Mouse (Mus musculus) hindbrain, embryonic 14.5 days (tissue): ENCODE results near the gene Sdr42e1. TPM values are rescaled to one million over a fixed set of nuclear protein-coding genes. Genes with fewer than 3 reads are reported as not detected.

Experiments used
- ATAC-seq: fragments of 200-750 bp; cut with Nextera tagmentation; 2 replicates; pipeline ENCODE4 v1.8.0; 2017; ENCODE audit warnings: moderate number of reproducible peaks, mild to moderate bottlenecking, moderate TSS enrichment, moderate library complexity; ENCODE audit not compliant: low FRiP score
- DNase-seq: peaks from one replicate; pipeline ENCODE4 v3.0.0-alpha.2; 2015; ENCODE audit warnings: low spot score
- H3K27ac ChIP-seq: fragments of 300-500 bp; sonication (generic); 2 replicates; pipeline ENCODE4 v1.5.1; 2014; ENCODE audit warnings: mild to moderate bottlenecking, moderate library complexity
- H3K27me3 ChIP-seq: fragments of 300-500 bp; sonication (generic); 2 replicates; pipeline ENCODE4 v1.6.1; 2014; ENCODE audit warnings: mild to moderate bottlenecking, low read length, mixed read lengths; ENCODE audit not compliant: control insufficient read depth, insufficient read depth
- H3K36me3 ChIP-seq: fragments of 300-500 bp; sonication (generic); replicated peaks from 2 replicates; pipeline ENCODE4 v1.6.1; 2014; ENCODE audit not compliant: control insufficient read depth, insufficient read depth
- H3K4me1 ChIP-seq: fragments of 300-500 bp; sonication (generic); replicated peaks from 2 replicates; pipeline ENCODE4 v1.6.1; 2014; ENCODE audit warnings: antibody characterized with exemption, low read length, mixed read lengths; ENCODE audit not compliant: control insufficient read depth, insufficient read depth
- H3K4me2 ChIP-seq: fragments of 300-500 bp; sonication (generic); replicated peaks from 2 replicates; pipeline ENCODE4 v1.6.1; 2014; ENCODE audit warnings: mild to moderate bottlenecking, moderate library complexity
- H3K4me3 ChIP-seq: fragments of 300-500 bp; sonication (generic); replicated peaks from 2 replicates; pipeline ENCODE4 v1.5.1; 2014; ENCODE audit warnings: mild to moderate bottlenecking, low read length
- H3K9ac ChIP-seq: fragments of 300-500 bp; sonication (generic); 2 replicates; pipeline ENCODE4 v1.6.1; 2014
- H3K9me3 ChIP-seq: fragments of 300-500 bp; sonication (generic); 2 replicates; pipeline ENCODE4 v1.6.1; 2016; ENCODE audit warnings: low read length; ENCODE audit not compliant: control insufficient read depth
- WGBS: fragments of 180-500 bp; shearing (Covaris S2); extraction: QIAGEN DNeasy Blood & Tissue Kit; methylation state at CpG from one replicate; pipeline ENCODE4 v1.1.7; 2014; 5-methylcytosine and 5-hydroxymethylcytosine counted together
- polyA plus RNA-seq: library from polyadenylated mRNA; unstranded; fragments of >200 nt; fragmentation: Nextera tagmentation; extraction: Ambion mirVana; gene quantifications from 2 replicates; pipeline ENCODE4 v1.2.1, GENCODE M21; 2014

Sdr42e1 gene
- polyA plus RNA-seq, 1 experiment from 2014 or later, result 1.6 TPM

DNA sequence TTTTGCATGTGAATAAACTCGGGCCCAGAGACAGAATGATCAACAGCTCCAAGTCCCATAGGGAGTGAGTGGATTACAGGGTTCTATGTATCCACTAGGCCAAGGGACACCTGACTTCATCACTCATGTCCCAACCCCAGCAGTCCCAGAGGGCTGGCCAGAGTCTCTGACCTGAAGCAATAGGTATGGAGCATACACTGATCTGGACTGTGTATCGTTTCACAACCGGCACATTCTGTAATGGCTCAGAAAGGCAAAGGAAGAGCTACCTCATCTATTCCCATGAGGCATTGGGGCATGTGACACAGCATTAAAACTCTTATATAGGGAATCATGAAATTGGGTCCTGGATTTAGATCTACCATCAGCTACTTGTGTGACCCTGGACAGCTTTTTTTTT, 931 bp downstream of the Sdr42e1 start:
- 69% methylated on average over 3 of the region's 3 CpGs for WGBS
- ATAC-seq (no peak), DNase-seq (no peak)
- no peak overlapping the region for H3K27ac ChIP-seq
- H3K9me3 ChIP-seq, result no peaks in the 10 kb centered on the region
- H3K4me2 ChIP-seq, result no peak overlapping the region
- no peaks in the 10 kb centered on the region for H3K36me3 ChIP-seq
- no peaks in the 10 kb centered on the region for H3K27me3 ChIP-seq
- H3K4me1 ChIP-seq, result no peaks in the 10 kb centered on the region
- no peak overlapping the region for H3K9ac ChIP-seq
- no peak overlapping the region for H3K4me3 ChIP-seq

DNA sequence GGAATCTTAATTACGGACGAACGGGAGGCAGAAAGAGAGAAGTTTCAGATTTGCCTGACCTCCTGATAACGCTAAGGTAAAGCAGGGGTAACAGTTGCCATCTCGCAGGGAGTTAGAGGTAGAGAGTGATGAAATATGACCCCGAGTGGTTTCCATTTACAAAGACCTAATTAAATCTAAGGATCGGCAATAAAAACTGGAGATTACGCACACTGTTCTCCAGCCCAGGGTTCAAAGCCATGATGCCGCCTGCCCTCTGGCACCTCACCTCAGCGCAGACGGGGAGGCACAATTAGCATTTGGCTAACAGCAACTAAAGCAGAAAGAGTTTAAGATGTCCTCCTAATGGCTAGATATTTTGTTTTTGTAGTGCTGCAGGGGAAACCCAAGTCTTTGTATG, 3.0 kb downstream of the Sdr42e1 start:
- WGBS, result 53% methylated on average over 11 of the region's 11 CpGs
- Histone ChIP-seq H3K9me3 (no peaks in the 10 kb centered on the region), H3K4me1 (no peaks in the 10 kb centered on the region), H3K4me2 (no peak overlapping the region), H3K9ac (no peak overlapping the region), H3K4me3 (no peak overlapping the region), H3K36me3 (no peaks in the 10 kb centered on the region), H3K27ac (no peak overlapping the region), H3K27me3 (no peaks in the 10 kb centered on the region)
- DNase-seq, result no peak
- ATAC-seq, result no peak

DNA sequence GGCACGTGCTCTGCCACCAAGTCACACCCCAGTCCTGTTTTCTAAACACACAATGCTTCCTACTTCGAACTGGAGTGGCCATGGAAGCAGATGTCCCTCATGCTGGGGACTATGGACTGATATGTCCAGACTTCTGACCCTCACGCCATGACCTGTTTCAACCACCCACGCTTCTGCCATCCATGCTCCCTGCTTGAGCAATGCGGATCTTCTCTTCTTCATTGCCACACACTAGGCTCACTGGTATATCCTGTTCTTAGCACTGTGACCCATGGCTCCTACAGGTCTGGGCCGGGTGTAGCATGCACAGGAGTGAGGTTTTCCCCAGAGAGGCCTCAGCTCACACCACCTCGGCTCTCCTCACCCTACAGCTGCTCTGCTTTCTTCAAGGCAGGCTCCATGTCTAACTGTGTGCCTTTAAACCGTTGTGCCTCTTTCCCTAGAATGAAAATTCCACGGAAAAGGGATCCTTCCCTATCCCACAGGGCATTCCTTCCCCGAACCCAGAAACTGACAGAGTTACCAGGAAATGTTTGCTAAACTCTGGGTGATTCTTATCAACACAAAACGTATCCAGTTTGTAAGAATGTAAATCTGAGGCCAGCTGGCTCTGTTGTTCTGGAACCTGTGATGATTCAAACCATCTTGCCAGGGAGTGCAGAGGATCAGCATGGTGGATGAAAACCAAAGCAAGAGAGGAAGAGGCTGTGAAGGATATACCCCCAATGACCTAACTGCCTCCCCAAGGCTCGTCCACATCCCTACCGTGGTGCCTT, 6.0 kb downstream of the Sdr42e1 start:
- no peak for ATAC-seq
- no peak for DNase-seq
- H3K4me1 ChIP-seq, result no peaks in the 10 kb centered on the region
- 87% methylated on average over 13 of the region's 13 CpGs for WGBS
- no peak overlapping the region for H3K4me3 ChIP-seq
- H3K36me3 ChIP-seq, result no peaks in the 10 kb centered on the region
- H3K27me3 ChIP-seq, result no peaks in the 10 kb centered on the region
- no peak overlapping the region for H3K27ac ChIP-seq
- H3K9me3 ChIP-seq, result no peaks in the 10 kb centered on the region
- H3K9ac ChIP-seq, result no peak overlapping the region
- no peak overlapping the region for H3K4me2 ChIP-seq

DNA sequence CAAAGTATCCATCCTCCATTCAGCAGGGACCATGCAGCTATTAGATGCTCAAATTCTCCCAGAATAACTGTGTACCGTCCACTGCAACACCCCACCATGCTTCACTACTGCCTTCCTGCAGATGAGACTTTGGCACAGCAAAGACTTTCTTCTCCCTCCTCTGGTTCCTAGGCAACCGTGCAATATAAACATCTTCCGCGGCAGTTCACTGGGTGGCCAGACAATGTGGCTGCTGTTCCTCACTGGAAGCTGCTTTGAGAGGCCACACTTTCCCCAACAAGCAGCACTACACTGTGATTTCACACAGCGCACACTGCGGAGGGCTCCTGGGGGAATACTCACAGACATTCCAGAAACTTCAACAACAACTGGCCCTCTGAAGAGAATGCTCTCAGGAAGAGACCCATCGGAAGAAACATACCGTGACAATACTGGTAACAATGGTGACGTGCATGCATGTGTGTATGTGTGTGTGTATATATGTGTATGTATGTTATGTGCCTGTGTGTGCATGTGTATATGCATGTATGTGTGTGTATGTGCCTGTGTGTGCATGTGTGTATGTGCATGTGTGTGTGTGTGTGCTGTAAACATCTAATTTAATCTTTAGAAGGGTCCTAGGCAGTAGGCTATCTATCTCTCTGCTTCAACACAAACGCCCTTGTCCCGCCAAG, 13.0 kb downstream of the Sdr42e1 start:
- H3K9ac ChIP-seq, result no peak overlapping the region
- H3K4me2 ChIP-seq, result peak overlapping the region; percentile 13; the same call in 1 of the 2 replicates
- no peaks in the 10 kb centered on the region; the same call in 1 of the 2 replicates for H3K4me1 ChIP-seq
- H3K27me3 ChIP-seq, result no peaks in the 10 kb centered on the region
- H3K36me3 ChIP-seq, result no peaks in the 10 kb centered on the region
- H3K27ac ChIP-seq, result peak overlapping the region; percentile 28
- WGBS, result 25% methylated on average over 11 of the region's 11 CpGs
- ATAC-seq, result peak; percentile 37; the same call in 1 of the 2 replicates
- H3K4me3 ChIP-seq, result no peak overlapping the region
- DNase-seq, result peak; percentile 71
- H3K9me3 ChIP-seq, result no peaks in the 10 kb centered on the region

DNA sequence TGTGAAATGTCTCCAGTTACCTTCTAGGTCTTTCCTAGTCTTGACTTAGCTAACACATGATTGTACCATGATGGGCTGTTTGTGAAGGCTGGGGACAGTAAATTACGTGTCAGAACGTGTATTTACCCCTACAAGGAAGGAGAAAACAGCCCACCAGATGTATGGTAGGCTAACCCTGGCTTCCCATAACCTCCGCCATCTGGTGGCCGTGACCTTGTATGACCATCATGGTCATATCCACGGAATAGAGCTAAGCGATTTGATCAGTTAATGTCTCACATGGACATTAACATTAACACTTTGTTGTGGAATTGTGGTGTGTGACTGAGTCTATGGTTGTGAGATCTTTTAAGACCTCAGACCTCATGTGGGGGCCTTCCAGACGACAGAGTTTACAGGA, 14.5 kb downstream of the Sdr42e1 start:
- Histone ChIP-seq H3K9ac (no peak overlapping the region), H3K4me3 (no peak overlapping the region), H3K9me3 (no peaks in the 10 kb centered on the region), H3K4me2 (no peak overlapping the region), H3K4me1 (no peaks in the 10 kb centered on the region; the same call in 1 of the 2 replicates), H3K27me3 (no peaks in the 10 kb centered on the region), H3K36me3 (no peaks in the 10 kb centered on the region), H3K27ac (no peak overlapping the region)
- no peak for ATAC-seq
- no peak for DNase-seq
- WGBS, result 80% methylated on average over 7 of the region's 7 CpGs

DNA sequence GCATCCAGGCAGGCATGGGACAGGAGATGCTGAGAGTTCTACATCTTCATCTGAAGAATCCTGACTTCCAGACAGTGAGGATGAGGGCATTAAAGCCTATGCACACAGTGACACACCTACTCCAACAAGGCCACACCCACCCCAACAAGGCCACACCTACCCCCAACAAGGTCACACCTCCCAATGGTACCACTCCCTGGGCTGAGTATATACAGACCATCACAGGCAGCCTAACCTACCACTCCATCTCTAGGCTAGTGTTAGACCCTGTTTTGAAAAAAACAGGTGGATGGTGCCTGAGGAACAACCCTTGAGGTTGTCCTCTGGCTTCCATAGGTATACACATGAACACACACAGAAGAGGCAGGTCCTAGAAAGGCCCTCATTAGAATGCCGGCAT, 21.2 kb downstream of the Sdr42e1 start:
- Histone ChIP-seq H3K4me3 (no peak overlapping the region), H3K4me1 (no peaks in the 10 kb centered on the region), H3K36me3 (no peaks in the 10 kb centered on the region), H3K4me2 (no peak overlapping the region), H3K27ac (no peak overlapping the region), H3K27me3 (no peaks in the 10 kb centered on the region), H3K9me3 (no peaks in the 10 kb centered on the region), H3K9ac (no peak overlapping the region)
- 100% methylated on average over 1 of the region's 1 CpGs for WGBS
- no peak for ATAC-seq
- DNase-seq, result no peak

DNA sequence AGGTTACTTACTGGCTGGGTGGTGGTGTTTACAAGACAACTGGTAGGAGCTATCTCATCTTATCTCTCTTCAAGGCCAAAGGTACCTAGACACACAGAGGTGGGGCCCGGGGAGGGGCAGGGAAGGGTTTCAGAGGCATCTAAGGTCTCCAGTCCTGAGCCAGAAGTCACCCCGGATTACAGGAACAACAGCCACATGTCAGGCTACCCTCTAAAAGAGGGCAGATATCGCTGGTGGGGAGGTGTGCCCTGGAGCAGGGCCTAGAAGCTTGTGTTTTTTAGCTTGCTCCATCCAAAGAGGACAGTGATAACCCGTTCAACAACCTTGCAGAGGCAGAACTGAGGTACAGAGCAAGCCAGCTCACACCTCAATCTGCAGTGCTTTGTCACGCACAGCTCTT, 27.0 kb downstream of the Sdr42e1 start:
- 78% methylated on average over 5 of the region's 5 CpGs for WGBS
- Histone ChIP-seq H3K4me2 (no peak overlapping the region), H3K27ac (no peak overlapping the region), H3K4me1 (no peaks in the 10 kb centered on the region), H3K9ac (no peak overlapping the region), H3K36me3 (no peaks in the 10 kb centered on the region), H3K27me3 (no peaks in the 10 kb centered on the region), H3K9me3 (no peaks in the 10 kb centered on the region), H3K4me3 (no peak overlapping the region)
- ATAC-seq (no peak), DNase-seq (no peak)

DNA sequence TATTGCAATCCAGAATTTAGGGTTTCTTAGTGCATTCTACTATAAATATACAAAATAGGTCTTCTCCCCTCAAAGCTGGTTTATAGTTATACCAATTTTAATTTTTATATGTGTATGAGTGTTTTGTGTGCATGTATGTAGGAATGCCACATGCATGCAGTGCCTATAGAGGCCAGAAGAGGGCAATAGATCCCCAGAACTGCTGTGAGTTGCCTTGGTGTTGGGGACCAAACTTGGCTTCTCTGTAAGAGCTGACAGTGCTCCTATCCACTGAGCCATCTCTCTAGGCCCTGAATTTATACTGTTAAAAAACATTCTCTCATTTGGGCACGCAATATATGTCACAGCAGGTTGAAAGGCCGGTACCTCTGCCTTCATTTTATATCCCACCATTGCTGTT, 27.5 kb downstream of the Sdr42e1 start:
- no peaks in the 10 kb centered on the region for H3K36me3 ChIP-seq
- no peak overlapping the region for H3K9ac ChIP-seq
- H3K9me3 ChIP-seq, result no peaks in the 10 kb centered on the region
- no peak overlapping the region for H3K27ac ChIP-seq
- H3K4me1 ChIP-seq, result no peaks in the 10 kb centered on the region
- no peak overlapping the region for H3K4me3 ChIP-seq
- 61% methylated on average over 2 of the region's 2 CpGs for WGBS
- no peak overlapping the region for H3K4me2 ChIP-seq
- H3K27me3 ChIP-seq, result no peaks in the 10 kb centered on the region
- ATAC-seq (no peak), DNase-seq (peak; percentile 85)

DNA sequence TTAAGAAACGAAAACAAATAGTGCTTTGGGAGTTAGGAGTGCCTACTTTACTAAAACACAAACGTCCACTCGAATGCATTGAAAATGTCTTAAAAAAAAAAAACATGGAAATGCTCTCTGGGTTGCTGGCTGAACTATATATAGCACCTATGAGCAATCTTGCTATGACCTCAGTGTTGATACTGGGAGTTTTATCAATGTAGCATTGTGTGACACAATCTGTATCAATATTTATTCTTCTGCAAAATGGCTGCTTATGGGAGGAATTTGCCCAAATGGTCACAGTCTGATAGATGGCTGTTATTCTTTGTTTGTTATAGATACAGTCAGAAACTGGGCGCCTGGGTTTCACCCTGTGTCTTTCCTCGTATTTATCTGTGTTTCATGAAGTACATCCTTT, 28.0 kb downstream of the Sdr42e1 start:
- no peaks in the 10 kb centered on the region for H3K36me3 ChIP-seq
- WGBS, result 74% methylated on average over 5 of the region's 5 CpGs
- H3K4me2 ChIP-seq, result no peak overlapping the region
- no peaks in the 10 kb centered on the region for H3K9me3 ChIP-seq
- H3K27ac ChIP-seq, result no peak overlapping the region
- no peaks in the 10 kb centered on the region for H3K4me1 ChIP-seq
- H3K4me3 ChIP-seq, result no peak overlapping the region
- H3K9ac ChIP-seq, result no peak overlapping the region
- no peaks in the 10 kb centered on the region for H3K27me3 ChIP-seq
- DNase-seq (no peak), ATAC-seq (no peak)
